Mouse (Mus musculus): ENCODE measurements around the gene Gm867. TPM values are rescaled to one million over a fixed set of nuclear protein-coding genes. Genes with fewer than 3 reads are reported as not detected.

The Gm867 gene
- not detected for polyA plus RNA-seq (2017; shearing (Covaris generic))

DNA sequence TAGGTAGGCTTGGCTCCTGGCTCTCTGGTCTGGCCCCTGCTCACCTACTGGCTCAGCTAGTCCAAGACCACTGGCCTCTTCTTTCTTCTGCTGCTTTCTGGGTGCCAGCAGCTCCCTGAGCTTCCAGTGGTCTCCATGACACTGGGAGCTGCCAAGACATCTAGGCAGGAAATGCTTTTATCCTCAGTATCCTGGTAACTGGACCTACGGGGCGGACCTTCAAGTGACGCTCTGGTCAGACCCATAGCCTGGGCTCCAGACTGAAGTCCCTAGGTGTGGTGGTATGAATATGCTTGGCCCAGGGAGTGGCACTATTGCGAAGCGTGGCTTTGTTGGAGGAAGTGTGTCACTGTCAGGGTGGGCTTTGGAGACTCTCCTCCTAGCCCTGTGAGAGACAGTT is at the start of gene Gm867:
Gm867 (minus strand) TSS at position 153 of the 400 bp plus-strand sequence.
- ATAC-seq, result no peak

DNA sequence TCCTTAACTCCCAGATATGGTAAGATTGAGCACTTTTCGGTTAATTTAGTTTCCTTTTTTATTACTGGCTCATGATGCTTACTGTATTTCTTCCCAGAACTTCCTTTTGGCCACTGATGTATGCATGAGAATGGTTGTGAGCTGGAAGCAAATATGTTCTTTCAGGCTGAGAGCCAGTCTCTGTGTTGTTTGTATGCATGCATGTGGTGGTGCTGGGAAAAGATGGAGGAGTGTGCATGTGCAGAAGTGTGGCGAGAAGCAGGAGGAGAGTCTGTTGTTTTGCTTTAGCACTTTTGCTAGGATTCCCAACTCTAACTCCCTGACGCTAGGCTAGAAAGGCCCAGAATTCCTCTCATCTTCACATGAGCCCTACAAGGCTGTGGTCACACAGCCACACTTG is 39.0 kb upstream of the Gm867 start:
- no peak for ATAC-seq

DNA sequence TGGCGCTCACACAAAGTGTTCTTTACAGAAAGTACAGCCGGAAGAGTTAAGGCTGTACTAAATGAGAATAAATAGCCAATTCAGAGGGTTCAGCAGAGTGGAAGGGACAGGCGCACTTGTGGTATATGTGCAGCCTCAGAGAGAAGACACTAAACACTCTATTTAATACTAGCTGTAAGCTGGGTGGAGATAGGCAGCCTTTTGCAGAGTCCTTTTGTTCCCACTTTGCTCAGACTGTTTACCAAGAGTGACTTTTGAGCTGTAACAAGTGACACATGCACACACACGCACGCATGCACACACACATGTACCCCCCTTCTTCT is 38.3 kb upstream of the Gm867 start:
- ATAC-seq, result no peak

DNA sequence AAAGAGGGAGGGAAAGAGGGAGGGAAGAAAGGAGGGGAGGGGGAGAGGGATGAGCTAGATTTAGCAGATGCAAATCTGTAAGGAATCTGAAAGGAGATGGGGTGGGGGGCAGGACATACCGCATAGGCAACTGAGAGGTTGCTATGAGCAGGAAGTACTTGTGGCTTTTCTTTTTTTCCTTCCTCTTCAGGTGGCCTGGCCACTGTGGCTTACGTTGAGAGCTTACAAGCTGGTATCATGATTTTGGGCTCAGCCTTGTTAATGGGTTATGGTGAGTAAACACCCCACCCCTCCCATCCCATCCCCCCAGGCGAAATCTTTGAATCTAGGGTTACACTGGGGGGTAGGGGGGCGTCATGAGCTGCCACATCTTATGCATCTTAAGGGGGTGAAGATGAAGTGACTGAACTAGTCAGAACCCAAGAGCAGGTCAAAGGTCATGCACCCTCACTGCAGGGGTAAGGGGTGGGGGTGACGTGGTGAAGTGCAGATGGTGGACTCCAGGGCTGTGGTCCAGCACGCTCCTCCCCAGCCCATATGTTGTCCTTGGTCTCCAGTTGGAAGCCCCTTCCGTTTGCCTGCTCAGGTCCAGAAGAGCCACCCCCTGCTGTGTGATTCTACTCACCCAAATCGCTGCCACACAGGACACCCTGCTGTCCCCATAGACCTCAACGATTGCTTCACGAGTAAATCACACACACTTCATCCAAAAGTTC is 37.8 kb upstream of the Gm867 start:
- ATAC-seq, result peak; percentile 61

DNA sequence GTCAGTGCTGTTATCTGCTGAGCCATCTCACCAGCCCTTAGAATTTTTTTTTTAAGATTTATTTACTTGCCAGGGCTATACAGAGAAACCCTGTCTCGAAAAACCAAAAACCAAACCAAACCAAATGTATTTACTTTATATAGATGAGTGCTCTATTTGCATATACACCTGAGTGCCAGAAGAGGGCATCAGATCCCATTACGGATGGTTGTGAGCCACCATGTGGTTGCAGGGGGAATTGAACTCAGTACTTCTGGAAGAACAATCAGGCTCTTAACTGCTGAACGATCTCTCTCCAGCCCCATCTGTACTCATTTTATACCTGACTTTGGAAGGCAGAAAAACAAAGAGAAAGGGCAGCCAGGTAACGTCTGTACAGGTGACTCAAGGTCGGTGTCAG is 34.7 kb upstream of the Gm867 start:
- peak; percentile 81 for ATAC-seq

DNA sequence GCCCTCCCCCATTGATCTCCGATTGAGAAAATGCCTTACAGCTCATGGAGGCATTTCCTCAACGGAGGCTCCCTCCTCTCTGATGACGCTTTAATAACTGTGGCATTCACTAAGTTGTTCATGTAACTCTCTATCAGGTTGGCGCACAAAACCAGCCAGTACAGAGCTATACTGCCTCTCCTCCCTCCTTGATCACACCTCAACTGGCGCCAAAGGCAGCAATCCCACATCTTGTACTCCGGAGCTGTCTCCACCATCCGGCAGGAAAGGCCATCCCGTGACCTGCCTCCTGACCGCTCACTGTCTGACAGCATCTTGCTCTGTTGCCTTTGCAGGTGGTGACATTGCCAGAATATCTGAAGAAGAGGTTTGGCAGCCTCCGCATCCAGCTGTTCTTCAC is 33.4 kb upstream of the Gm867 start:
- no peak for ATAC-seq

DNA sequence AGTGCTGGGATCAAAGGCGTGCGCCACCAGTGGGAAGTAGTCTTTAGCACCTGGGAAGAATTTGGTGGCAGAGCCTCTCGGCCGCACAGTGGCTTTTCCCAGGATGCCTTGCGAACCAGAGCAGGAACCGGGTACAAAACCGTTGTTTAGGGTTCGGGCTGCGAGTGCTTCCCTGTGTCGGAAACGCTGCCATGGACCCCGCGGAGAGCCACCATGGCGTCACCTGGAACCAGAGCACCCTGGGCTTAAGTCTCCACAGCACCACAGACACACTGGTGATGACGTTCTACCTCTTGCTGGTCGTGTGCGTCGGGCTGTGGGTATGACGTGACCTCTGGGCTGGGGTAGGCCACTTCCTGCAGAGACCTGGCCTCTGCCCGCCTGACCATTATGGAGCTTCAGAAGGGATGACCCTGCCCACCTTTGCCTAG is 13.9 kb upstream of the Gm867 start, which contains the start of gene Gm5134:
Gm5134 (plus strand) TSS at position 134 of the 431 bp plus-strand sequence.
- peak; percentile 47 for ATAC-seq

DNA sequence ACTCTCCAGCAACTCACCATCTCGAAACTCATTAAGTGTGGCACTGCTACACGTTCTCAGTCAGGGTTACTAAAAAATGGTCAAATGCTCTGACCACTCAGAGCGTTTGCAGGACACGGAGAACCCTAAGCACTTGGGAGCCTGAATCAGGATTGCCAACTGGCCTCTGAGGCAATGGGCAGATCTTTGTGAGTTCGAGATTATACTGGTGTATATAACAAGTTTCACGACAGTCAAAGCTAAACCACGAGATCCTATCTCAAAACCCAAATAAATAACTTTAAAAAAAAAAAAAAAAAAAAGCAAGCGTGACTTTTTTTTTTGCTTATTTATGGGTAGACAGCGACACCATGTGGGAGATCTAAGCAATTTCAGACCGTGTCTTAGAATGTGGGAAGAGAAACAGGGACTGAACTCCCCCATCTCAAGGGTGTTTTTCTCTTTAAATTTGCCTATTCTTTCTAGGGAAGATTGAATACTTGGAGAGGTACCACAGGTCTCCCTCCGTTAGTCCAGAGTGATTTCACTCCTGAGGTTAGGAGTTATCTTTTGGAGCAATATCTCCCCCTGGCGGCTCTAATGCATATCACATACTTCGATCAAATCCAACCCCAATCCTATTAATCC is 11.1 kb upstream of the Gm867 start:
- ATAC-seq, result peak; percentile 69

DNA sequence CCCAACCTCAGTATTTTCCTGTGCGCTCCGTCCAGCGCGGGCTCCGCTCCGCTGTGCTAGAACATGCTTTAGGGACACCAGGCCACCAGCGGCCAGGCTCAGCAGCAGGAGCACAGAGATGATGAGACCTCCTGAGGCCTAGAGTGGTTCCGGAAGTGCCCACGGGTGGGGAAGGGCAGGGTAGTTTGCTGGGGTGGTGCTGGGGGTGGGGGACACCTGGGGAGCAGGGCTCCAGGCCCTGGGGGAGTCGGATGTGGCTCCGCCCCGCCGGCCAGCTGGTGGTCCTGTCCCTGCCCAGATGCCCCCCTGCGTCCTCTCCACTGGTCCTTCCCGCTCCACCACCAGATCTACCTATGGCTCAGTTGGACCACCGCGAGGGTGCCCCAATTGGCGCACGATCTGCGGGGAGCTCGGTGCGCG is 10.3 kb upstream of the Gm867 start:
- ATAC-seq, result no peak

DNA sequence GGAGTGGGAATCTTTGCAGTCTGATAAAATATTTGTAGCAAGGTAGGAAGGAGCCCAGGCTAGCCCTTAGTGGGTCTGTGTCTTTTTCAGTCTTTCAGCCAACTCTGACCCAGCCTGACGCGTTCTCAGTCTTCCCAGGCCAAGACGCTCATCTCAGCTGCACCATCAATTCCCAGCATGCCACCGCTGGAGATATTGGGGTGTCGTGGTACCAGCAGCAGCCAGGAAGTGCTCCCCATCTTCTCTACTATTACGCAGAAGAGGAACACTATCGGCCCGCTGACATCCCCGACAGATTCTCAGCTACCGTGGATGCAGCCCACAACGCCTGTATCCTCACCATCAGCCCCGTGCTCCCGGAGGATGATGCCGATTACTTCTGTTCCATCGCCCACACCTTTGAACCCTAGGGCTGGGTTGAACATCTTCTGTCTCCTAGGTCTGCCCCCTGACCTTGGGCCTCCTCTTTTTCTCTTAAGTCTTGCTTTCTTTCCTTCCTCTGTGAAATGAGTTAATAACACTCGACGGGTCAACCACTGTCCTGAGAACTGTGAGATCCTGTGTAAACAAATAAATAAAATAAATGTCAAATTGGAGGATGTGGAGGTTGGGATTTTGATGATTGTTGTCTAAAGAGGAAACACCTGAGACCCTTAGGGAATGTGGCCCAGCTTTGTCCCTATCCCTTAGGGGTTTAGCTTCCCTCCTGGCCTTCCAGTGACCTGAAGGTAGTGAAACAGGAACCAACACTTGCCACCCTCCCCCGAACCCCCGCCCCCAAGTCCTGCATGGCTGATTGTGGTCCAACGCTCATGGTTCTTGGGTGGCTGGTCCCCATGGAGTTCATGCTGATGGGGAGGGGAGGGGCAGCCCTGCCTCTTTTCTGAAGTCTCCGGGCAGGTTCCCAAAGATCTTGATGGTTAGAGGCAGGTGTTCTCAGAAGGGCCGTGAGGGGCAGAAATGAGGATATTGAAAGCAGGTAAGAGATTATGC is 8.9 kb upstream of the Gm867 start:
- ATAC-seq, result no peak

DNA sequence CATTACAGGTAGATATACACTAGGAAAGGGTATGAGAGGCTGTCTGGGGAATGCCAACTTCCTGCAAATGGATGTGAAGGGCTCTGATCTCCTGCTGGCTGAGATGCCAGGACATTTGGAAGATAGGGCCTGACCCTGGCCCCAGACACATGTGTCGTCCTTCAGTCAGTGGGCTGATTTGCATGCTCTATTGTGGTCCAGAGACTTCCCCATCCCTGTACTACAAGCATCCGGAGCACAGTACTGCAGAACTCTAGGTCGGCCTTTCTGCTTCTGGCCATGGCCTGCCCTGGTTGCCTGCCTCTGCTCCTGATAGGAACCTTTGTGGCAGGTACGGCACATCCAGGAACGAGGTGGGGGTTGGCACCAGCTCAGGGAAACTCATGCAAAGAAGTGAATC is 7.6 kb upstream of the Gm867 start:
- ATAC-seq, result no peak

DNA sequence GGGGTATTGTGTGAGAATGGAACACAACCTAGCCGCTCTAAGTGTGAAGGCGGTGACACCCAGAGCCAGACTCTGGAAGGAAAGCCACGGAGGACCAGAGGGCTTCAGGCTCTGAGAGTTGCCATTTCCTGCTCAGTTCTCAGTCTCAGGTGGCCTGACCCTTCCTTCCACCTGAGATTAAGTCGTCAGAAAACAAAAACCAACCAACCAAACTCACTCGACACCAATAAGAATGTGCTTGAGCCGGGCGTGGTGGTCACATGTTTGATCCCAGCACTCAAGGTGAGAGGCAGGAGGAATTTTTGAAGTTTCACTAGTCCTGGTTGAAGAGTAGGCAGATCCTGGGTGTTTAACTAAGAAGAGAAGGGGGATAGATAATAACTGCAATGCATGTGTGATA is 5.4 kb upstream of the Gm867 start:
- no peak for ATAC-seq

DNA sequence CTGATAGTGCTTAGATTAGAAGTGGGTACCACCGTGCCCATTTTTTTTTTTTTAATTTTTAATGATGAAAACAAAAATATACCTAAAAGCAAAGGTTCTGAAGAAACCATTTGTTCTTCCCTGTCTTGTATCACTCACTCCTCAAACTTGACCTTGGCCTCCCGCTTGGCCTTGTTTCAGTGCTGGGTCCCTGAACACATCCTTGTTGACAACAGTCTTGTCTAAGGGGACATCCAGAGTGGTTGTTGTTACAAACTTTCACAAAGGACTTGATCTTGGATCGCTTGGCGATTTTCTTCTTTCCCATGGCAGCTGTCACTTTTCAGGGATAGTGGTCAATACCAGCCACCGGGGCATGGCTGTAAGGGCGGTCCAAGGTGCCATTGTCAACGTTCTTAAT is 4.7 kb upstream of the Gm867 start:
- no peak for ATAC-seq

DNA sequence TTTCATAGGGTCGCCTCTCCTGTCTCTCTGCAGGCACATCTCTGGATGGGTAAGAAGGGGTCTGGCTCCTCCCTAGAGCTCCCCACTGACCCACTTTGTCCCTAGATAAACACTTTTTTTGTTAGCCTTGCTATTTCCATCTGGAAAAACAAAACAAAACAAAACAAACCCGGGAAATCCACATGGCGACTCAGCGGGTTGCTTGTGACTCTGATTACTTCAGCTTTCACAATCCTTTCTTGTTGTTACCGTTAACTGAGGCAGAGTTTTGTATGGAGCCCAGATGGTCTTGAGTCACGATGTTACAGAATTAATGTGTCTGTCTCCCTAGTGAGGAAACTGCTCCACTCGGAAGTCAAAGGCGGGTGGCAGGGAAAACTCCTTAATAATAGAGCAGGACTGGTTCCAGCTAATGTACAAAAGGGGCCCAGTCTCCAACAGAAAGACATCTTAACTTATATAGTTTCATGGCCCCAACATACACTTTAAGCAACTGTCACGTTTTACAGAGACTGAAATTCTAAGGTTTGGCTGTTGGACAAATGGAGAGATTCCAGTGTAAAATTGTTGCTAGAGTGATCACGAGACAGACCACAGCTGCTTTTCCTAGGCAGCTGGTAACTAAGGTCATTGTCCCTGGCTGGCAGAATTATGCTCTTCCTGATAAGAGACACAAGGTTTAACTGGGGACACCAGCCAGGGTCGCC is 3.7 kb upstream of the Gm867 start:
- no peak for ATAC-seq

DNA sequence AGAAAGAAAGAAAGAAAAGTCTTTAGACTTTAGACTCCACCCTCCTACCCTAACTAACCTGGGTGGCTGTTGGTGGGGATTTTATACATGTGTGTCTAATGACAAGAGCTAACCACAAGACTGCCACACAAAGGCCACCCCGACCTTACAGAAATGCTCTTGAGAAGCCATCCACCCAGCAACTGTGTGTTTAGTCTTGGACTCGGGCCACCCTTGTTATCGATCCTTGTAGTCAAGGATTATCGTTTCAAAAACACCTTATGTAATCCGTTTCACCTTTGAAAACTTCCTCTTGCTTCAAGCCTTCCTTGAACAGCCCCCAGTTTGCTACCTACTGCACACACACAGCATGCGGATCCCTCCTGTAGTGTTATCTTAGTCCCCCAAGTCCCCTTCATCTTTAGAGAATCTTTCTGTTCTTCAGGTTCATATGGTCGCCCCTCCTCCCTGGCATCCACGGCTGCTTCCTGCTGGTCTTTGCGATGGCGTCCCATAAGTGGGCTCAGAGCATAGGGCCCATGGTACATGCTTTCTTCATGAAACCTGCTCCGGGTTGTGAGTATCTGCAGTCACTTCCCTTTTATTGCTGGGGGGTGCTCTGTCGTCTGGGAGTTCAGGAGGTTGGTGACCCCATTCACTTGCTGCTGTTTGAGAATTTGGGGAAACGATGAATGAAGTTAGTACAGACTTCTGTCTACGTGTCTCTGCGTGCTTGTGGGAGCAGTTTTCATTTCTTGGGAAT is 2.4 kb upstream of the Gm867 start, which contains the start of gene Vpreb3:
Vpreb3 (plus strand) TSS at position 322 of the 742 bp plus-strand sequence.
- no peak for ATAC-seq

DNA sequence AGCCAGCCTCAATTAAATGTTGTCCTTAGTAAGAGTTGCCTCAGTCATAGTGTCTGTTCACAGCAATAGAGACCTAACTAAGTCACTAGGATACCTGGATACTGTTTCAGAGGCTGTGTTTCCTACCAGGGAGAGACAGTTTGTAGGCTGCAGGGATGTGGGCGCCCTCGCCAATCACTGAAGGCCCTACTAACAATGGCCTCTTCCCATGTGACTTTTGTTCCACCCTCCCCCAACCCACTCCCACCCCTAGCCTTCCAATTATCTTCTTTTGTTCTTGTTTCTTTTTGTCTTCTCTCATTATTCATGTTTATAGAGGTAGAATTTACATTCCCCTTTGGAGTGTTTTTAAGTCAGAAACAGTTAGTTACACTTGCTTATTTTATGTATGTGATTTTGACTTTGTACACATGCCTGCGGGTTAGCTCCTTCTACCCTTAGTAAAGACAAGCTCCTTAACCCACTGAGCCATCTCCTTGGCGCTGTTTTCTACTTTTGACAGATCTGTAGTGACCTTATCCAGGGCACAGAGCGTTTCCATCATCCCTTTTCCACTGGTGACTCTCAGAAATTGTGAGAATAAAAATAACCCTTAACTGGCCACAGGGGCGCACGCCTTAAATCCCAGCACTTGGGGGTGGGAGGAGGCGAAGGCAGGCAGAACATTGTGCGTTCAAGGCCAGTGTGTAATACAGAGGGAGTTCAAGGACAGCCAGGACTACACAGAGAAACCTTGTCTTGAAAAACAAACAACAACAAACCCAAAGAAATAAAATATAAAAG is 761 bp upstream of the Gm867 start:
- ATAC-seq, result no peak

DNA sequence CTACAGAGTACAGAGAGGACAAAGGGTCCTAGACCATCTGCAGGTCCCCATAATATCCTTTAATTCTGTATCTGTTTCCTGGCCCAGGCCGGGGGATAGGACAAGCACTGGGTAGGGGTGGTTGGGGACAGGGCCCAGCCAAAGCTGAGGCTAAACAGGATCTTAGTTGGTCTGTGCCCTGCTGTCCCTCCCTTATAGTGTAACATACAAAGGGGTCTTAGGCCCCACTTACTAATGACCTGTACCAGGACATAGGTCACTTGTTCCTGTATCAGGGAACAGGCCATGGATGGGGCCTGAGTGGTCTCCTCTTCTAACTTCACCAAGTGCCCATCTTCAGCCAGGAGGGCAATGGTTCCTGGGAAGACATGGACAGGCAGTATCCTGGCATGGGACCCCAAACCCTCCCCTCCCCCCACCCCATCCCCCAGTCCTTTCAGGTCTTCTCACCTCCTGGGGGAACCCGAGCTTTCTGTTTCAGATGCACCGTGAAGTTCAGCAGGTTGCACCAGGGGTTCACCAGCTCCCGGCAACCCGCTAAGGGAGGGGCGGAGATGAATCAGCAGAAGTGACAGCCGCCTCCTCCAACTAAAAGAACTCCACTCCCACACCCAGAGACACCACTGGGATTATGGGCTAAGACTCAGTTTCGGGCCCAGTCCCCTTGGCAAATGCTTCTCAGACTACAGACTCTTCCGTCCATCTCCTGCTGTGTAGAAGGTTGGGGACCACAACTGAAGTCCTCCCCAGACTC is 814 bp downstream of the Gm867 start:
- ATAC-seq, result no peak

DNA sequence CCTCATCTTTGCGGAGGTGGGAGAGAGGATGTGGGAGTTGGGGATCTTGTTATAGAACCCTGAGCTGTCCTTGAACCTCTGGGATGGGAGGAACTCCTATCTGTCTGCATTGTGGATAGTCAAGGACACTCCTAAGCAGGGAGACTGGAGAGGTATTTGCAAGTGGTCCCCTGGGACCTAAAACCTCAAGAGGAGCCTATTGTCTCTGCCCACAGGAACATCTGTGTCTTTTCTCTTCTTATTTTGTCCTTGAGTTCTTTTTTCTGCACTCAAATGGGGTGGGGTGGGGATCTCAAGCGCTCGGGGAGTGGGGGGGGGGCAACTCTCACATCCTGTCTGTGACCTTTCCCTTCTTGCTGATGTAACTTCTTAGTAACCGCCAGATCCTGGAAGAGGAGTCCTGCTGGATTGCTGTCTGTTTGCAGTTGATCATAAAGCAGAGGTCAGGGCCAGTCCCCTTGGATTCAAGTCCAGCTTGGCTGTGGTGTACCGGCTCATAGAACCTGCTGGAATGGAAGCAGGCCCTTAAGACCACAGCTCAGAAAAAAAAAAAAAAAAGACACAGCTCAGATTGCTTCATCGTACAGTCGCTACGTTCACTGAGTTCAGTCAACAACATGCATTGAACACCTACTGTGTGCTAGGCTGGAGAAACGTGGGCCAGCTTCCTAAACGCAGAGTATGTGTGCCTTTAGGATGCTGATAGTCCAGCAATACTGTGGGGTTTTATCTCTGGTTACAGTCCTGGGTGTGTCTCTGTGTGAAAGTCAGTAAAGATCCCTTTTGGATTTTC is 2.4 kb downstream of the Gm867 start:
- ATAC-seq, result peak; percentile 44
